Mouse (Mus musculus) E14TG2a.4 (cell line): ENCODE results near the gene Nenf.
A peak's percentile ranks its signal among the peaks of the same experiment; 100 is the strongest.

Source experiments
- H3K27me3 ChIP-seq: 2 replicates; pipeline ENCODE4 v1.6.1; 2014; ENCODE audit warnings: low read length, control low read depth; ENCODE audit not compliant: insufficient read depth
- H3K36me3 ChIP-seq: 2 replicates; pipeline ENCODE4 v1.6.1; 2014; ENCODE audit warnings: low read length, control low read depth; ENCODE audit not compliant: insufficient read depth
- H3K4me1 ChIP-seq: replicated peaks from 2 replicates; pipeline ENCODE4 v1.6.1; 2014; ENCODE audit warnings: low read depth, low read length, control low read depth
- H3K4me3 ChIP-seq: replicated peaks from 2 replicates; pipeline ENCODE4 v1.5.1; 2014; ENCODE audit warnings: mild to moderate bottlenecking, low read length
- H3K9me3 ChIP-seq: 2 replicates; pipeline ENCODE4 v1.6.1; 2014; ENCODE audit warnings: low read length, control low read depth
- CTCF ChIP-seq: conservative IDR thresholded peaks from 2 replicates; pipeline ENCODE4 v1.5.1; 2014; ENCODE audit warnings: low read length
- NANOG ChIP-seq: IDR thresholded peaks from 2 replicates; pipeline ENCODE4 v1.6.1; 2014; ENCODE audit warnings: borderline replicate concordance, low read length, mixed read lengths
- POU5F1 ChIP-seq: IDR thresholded peaks from 2 replicates; pipeline ENCODE4 v1.6.1; 2014; ENCODE audit warnings: low read length, borderline replicate concordance

The Nenf gene

DNA sequence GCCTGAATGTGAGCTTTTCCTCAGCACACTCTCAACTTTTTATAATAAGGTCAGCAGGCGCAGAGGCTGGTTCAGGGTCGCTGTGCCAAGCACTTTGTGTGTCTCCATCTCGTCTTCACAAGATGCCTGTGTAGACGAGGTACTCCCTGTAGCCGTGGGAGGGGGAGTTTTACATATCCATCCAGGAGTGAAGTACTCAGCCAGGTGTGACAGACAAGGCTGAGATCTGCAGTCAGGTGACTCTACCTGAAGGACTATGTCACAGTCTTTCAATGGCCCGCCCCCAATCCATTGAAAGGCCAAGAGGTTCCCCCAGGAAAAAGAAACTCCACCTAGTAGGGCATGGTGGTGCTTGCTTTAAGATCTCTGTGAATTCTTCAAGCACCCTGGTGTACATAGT lies 4.8 kb downstream of the Nenf start:
- Histone ChIP-seq H3K36me3 (no peaks in the 10 kb centered on the region), H3K9me3 (no peaks in the 10 kb centered on the region), H3K4me1 (peaks cover 18% of the 10 kb centered on the region), H3K4me3 (peak overlapping the region; percentile 74), H3K27me3 (peaks cover 13% of the 10 kb centered on the region)
- TF ChIP-seq POU5F1 (no peak), CTCF (no peak), NANOG (no peak)

DNA sequence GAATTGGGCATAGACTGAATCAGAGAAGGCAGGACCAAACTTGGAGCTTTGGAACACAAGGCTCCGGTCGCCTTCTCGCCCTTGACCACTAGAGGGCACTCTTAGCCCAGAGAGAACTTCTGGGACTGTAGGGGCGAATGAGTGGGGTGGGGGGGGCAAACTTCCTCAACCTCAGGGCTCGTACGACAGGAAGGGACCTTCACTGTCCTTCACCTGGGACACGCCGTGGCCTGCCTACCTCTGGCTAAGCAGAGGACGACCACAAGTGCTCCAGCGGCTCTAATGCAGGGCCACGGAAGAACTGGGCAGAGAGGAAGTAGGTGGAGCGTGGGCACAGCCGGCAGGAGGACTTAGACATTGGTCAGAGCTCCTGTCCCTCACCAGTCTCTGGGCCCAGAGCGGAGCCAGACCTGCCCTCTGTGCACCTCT lies 5.5 kb downstream of the Nenf start:
- Histone ChIP-seq H3K4me3 (peak overlapping the region; percentile 74), H3K27me3 (peaks cover 12% of the 10 kb centered on the region), H3K4me1 (peaks cover 23% of the 10 kb centered on the region), H3K36me3 (no peaks in the 10 kb centered on the region), H3K9me3 (no peaks in the 10 kb centered on the region)
- TF ChIP-seq CTCF (peak; percentile 84), POU5F1 (no peak), NANOG (no peak)

DNA sequence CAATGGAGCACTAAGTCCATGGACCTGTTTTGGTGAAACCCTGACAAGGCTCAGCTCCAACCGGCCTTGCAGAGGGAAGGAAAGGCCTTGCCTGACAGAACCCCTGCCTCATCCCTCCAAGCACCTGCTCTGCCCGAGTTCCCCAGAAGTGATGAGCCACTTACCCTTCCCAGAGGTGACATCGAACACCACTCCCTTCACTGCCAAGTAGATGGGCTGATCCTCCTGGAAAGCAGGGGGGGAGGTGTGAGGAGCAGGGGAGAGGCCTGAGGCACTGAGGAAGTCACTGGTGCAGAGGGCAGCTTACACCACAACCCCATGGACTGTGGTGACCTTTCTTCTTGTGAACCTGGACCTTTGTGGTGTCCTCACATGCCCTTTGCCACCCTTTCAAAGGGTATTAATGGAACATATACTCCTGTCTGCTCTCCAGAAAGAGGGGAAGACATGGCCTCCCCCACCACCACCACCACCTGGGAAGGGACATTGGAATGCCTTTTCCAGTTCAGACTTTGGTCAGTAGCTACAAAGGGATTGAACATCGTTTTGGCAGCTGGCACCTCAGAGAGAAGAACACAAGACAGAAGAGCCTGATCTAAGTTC lies 6.6 kb downstream of the Nenf start:
- H3K36me3 ChIP-seq: no peaks in the 10 kb centered on the region
- H3K4me1 ChIP-seq: peaks cover 24% of the 10 kb centered on the region
- no peaks in the 10 kb centered on the region for H3K9me3 ChIP-seq
- peaks cover 3% of the 10 kb centered on the region; the same call in 1 of the 2 replicates for H3K27me3 ChIP-seq
- no peak overlapping the region for H3K4me3 ChIP-seq
- TF ChIP-seq NANOG (no peak), CTCF (no peak), POU5F1 (no peak)

GRCm38 (mm10) chr1:191307766-191308455 lies 10.1 kb downstream of the Nenf start:
- Histone ChIP-seq H3K36me3 (no peaks in the 10 kb centered on the region), H3K9me3 (no peaks in the 10 kb centered on the region), H3K27me3 (no peaks in the 10 kb centered on the region), H3K4me1 (peaks cover 26% of the 10 kb centered on the region), H3K4me3 (no peak overlapping the region)
- peak; percentile 85 for TF ChIP-seq CTCF
- no peak for TF ChIP-seq NANOG

- Histone ChIP-seq H3K36me3 (no peaks in the 10 kb centered on the region), H3K9me3 (no peaks in the 10 kb centered on the region)
- TF ChIP-seq NANOG (no peak), POU5F1 (no peak), CTCF (peak; percentile 34)
Observed at GRCm38 (mm10) chr1:191306316-191306715, 11.7 kb downstream of the Nenf start.

DNA sequence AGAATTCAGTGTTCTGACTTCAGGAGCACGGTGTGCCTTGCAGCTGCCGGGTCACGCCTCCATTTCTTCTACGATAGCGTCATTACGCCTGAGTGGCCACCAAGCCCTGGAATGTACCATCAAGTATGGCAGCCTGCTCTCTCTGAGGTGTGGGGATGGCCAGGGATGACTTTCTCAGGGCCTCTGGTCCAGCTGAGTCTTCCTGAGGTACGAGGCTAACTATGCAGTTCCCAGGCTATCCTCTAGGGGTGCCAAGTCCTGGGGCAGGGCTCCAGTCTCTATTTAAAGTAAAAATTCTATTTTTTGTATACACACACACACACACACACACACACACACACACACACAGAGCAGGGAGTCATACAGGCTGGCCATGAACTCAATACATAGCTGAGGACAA lies 12.4 kb downstream of the Nenf start:
- Histone ChIP-seq H3K36me3 (no peaks in the 10 kb centered on the region), H3K9me3 (no peaks in the 10 kb centered on the region), H3K27me3 (no peaks in the 10 kb centered on the region), H3K4me3 (no peak overlapping the region), H3K4me1 (peaks cover 21% of the 10 kb centered on the region)
- TF ChIP-seq POU5F1 (no peak), NANOG (no peak), CTCF (peak; percentile 56)

More at GRCm38 (mm10) chr1:191306316-191306715, 11.7 kb downstream of the Nenf start:
- Histone ChIP-seq H3K4me3 (no peak overlapping the region), H3K4me1 (peaks cover 21% of the 10 kb centered on the region), H3K27me3 (no peaks in the 10 kb centered on the region)

DNA sequence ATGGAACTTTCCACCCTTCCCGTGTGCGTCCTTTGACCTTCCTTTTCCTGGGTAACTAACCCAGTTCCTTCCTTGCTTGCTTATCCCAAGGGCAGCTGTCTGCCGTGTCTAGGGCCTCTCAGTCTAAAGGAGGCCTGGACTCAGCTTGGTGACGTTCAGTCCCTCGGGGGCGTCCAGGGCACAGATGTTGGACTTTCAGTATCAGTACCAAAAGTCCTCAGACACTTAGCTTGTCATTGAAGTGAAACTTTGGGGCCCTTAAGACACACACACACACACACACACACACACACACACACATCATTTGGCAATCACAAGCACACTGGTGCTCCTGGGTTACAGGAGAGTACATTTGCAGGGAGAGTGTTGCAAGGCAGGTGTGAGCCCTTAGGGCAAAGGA lies 13.8 kb downstream of the Nenf start:
- no peak for TF ChIP-seq NANOG
- TF ChIP-seq POU5F1: no peak
- no peak for TF ChIP-seq CTCF
- Histone ChIP-seq H3K4me3 (no peak overlapping the region), H3K9me3 (no peaks in the 10 kb centered on the region), H3K27me3 (no peaks in the 10 kb centered on the region), H3K36me3 (no peaks in the 10 kb centered on the region), H3K4me1 (peaks cover 21% of the 10 kb centered on the region)

- Histone ChIP-seq H3K4me3 (no peak overlapping the region), H3K4me1 (peaks cover 21% of the 10 kb centered on the region), H3K9me3 (no peaks in the 10 kb centered on the region), H3K27me3 (no peaks in the 10 kb centered on the region), H3K36me3 (no peaks in the 10 kb centered on the region)
- TF ChIP-seq CTCF (no peak), NANOG (no peak), POU5F1 (no peak)
Observed at GRCm38 (mm10) chr1:191303736-191304135, 14.3 kb downstream of the Nenf start.
